Mouse (Mus musculus) limb, embryonic 12.5 days (tissue): Measurements from ENCODE around the gene 1110017D15Rik. TPM values are rescaled to one million over a fixed set of nuclear protein-coding genes. Genes with fewer than 3 reads are reported as not detected.
A peak's percentile ranks its signal among the peaks of the same experiment; 100 is the strongest.

Source experiments
- ATAC-seq: fragments of 200-750 bp; cut with Nextera tagmentation; 2 replicates; pipeline ENCODE4 v1.8.0; 2017; ENCODE audit warnings: low read depth, moderate TSS enrichment; ENCODE audit not compliant: insufficient number of reproducible peaks, insufficient read depth, low FRiP score, low TSS enrichment
- H3K27ac ChIP-seq: fragments of 300-500 bp; sonication (generic); 2 replicates; pipeline ENCODE4 v1.5.1; 2016; ENCODE audit warnings: mild to moderate bottlenecking, moderate library complexity
- H3K27me3 ChIP-seq: fragments of 300-500 bp; sonication (generic); 2 replicates; pipeline ENCODE4 v1.6.1; 2016; ENCODE audit warnings: mild to moderate bottlenecking, moderate library complexity
- H3K36me3 ChIP-seq: fragments of 300-500 bp; sonication (generic); 2 replicates; pipeline ENCODE4 v1.6.1; 2016; ENCODE audit warnings: mild to moderate bottlenecking, moderate library complexity
- H3K4me1 ChIP-seq: fragments of 300-500 bp; sonication (generic); replicated peaks from 2 replicates; pipeline ENCODE4 v1.6.1; 2016
- H3K4me2 ChIP-seq: fragments of 300-500 bp; sonication (generic); 2 replicates; pipeline ENCODE4 v1.6.1; 2016; ENCODE audit warnings: mild to moderate bottlenecking, moderate library complexity
- H3K4me3 ChIP-seq: fragments of 300-500 bp; sonication (generic); replicated peaks from 2 replicates; pipeline ENCODE4 v1.5.1; 2016; ENCODE audit warnings: mild to moderate bottlenecking
- H3K9ac ChIP-seq: fragments of 300-500 bp; sonication (generic); replicated peaks from 2 replicates; pipeline ENCODE4 v1.6.1; 2016; ENCODE audit warnings: mild to moderate bottlenecking, moderate library complexity
- H3K9me3 ChIP-seq: fragments of 300-500 bp; sonication (generic); 2 replicates; pipeline ENCODE4 v1.6.1; 2016; ENCODE audit warnings: mild to moderate bottlenecking, moderate library complexity
- WGBS: fragments of 180-500 bp; shearing (Covaris S2); methylation state at CpG from one replicate; pipeline ENCODE4 v1.1.7; 2016; 5-methylcytosine and 5-hydroxymethylcytosine counted together
- polyA plus RNA-seq: library from polyadenylated mRNA; unstranded; fragments of >200 nt; fragmentation: Nextera tagmentation; extraction: Ambion mirVana; gene quantifications from 2 replicates; pipeline ENCODE4 v1.2.1, GENCODE M21; 2016

The 1110017D15Rik gene
- polyA plus RNA-seq, 1 experiment from 2014 or later: 1.5 TPM

GRCm38 (mm10) chr4:41513714-41514113, 3.4 kb downstream of the 1110017D15Rik start:
- no peak overlapping the region for H3K9ac ChIP-seq
- no peaks in the 10 kb centered on the region for H3K9me3 ChIP-seq
- 3% methylated on average over 8 of the region's 8 CpGs for WGBS
- no peaks in the 10 kb centered on the region for H3K36me3 ChIP-seq
- no peak for ATAC-seq
- peak overlapping the region; percentile 22; the same call in 1 of the 2 replicates for H3K4me2 ChIP-seq
- peaks cover 13% of the 10 kb centered on the region for H3K4me1 ChIP-seq
- peak overlapping the region; percentile 46; the same call in 1 of the 2 replicates for H3K27ac ChIP-seq
- no peak overlapping the region for H3K4me3 ChIP-seq
- peaks cover 27% of the 10 kb centered on the region for H3K27me3 ChIP-seq

- Histone ChIP-seq H3K4me2 (peak overlapping the region; percentile 22; the same call in 1 of the 2 replicates), H3K36me3 (no peaks in the 10 kb centered on the region), H3K9me3 (no peaks in the 10 kb centered on the region), H3K4me3 (no peak overlapping the region), H3K9ac (no peak overlapping the region), H3K27me3 (peaks cover 28% of the 10 kb centered on the region), H3K4me1 (peaks cover 13% of the 10 kb centered on the region), H3K27ac (peak overlapping the region; percentile 46; the same call in 1 of the 2 replicates)
- 23% methylated on average over 4 of the region's 4 CpGs for WGBS
- no peak for ATAC-seq
These were observed 3.8 kb downstream of the 1110017D15Rik start for GRCm38 (mm10) chr4:41513309-41513708.

- Histone ChIP-seq H3K9me3 (no peaks in the 10 kb centered on the region), H3K4me3 (no peak overlapping the region), H3K4me2 (peak overlapping the region; percentile 81), H3K27ac (no peak overlapping the region), H3K9ac (no peak overlapping the region), H3K36me3 (no peaks in the 10 kb centered on the region), H3K4me1 (peaks cover 17% of the 10 kb centered on the region), H3K27me3 (peaks cover 35% of the 10 kb centered on the region)
- 46% methylated on average over 7 of the region's 7 CpGs for WGBS
- no peak for ATAC-seq
These were observed 9.1 kb downstream of the 1110017D15Rik start for GRCm38 (mm10) chr4:41507998-41508397.

- peaks cover 37% of the 10 kb centered on the region for H3K27me3 ChIP-seq
- ATAC-seq: peak; percentile 0; the same call in 1 of the 2 replicates
- no peaks in the 10 kb centered on the region for H3K36me3 ChIP-seq
- H3K4me3 ChIP-seq: peak overlapping the region; percentile 50
- H3K9ac ChIP-seq: peak overlapping the region; percentile 56
- peak overlapping the region; percentile 81 for H3K4me2 ChIP-seq
- H3K9me3 ChIP-seq: no peaks in the 10 kb centered on the region
- WGBS: 2% methylated on average over 22 of the region's 22 CpGs
- peak overlapping the region; percentile 57; the same call in 1 of the 2 replicates for H3K27ac ChIP-seq
- H3K4me1 ChIP-seq: peaks cover 14% of the 10 kb centered on the region
These were observed 9.7 kb downstream of the 1110017D15Rik start for GRCm38 (mm10) chr4:41507326-41507924.

GRCm38 (mm10) chr4:41506906-41507305, 10.2 kb downstream of the 1110017D15Rik start:
- ATAC-seq: peak; percentile 73
- peak overlapping the region; percentile 81 for H3K4me2 ChIP-seq
- peak overlapping the region; percentile 56 for H3K9ac ChIP-seq
- H3K27me3 ChIP-seq: peaks cover 40% of the 10 kb centered on the region
- H3K4me3 ChIP-seq: peak overlapping the region; percentile 50
- no peaks in the 10 kb centered on the region for H3K36me3 ChIP-seq
- WGBS: 1% methylated on average over 29 of the region's 29 CpGs
- H3K4me1 ChIP-seq: peaks cover 20% of the 10 kb centered on the region
- no peaks in the 10 kb centered on the region for H3K9me3 ChIP-seq
- H3K27ac ChIP-seq: peak overlapping the region; percentile 57

- Histone ChIP-seq H3K4me3 (no peak overlapping the region), H3K9ac (no peak overlapping the region), H3K4me2 (peak overlapping the region; percentile 81), H3K36me3 (no peaks in the 10 kb centered on the region), H3K27me3 (peaks cover 48% of the 10 kb centered on the region), H3K9me3 (no peaks in the 10 kb centered on the region), H3K27ac (no peak overlapping the region), H3K4me1 (peaks cover 24% of the 10 kb centered on the region)
- WGBS: 9% methylated on average over 13 of the region's 13 CpGs
- no peak for ATAC-seq
These were observed 11.0 kb downstream of the 1110017D15Rik start for GRCm38 (mm10) chr4:41506156-41506555.

GRCm38 (mm10) chr4:41505131-41505551, 12.0 kb downstream of the 1110017D15Rik start:
- Histone ChIP-seq H3K9me3 (no peaks in the 10 kb centered on the region), H3K4me1 (peaks cover 24% of the 10 kb centered on the region), H3K4me3 (no peak overlapping the region), H3K9ac (no peak overlapping the region), H3K27me3 (peaks cover 58% of the 10 kb centered on the region), H3K27ac (no peak overlapping the region), H3K4me2 (no peak overlapping the region), H3K36me3 (no peaks in the 10 kb centered on the region)
- ATAC-seq: no peak
- 51% methylated on average over 11 of the region's 11 CpGs for whole genome bisulfite sequencing

GRCm38 (mm10) chr4:41504325-41504724, 12.8 kb downstream of the 1110017D15Rik start:
- no peaks in the 10 kb centered on the region for H3K36me3 ChIP-seq

GRCm38 (mm10) chr4:41502986-41503412, 14.1 kb downstream of the 1110017D15Rik start, which contains the start of gene AI464131:
Gene AI464131, minus strand, starts transcription at chr4:41503076.
- H3K4me1 ChIP-seq: peaks cover 38% of the 10 kb centered on the region
- H3K27ac ChIP-seq: no peak within 1 kb of the TSS; the same call in 1 of the 2 replicates
- H3K36me3 ChIP-seq: no peaks in the 10 kb centered on the region
- peak within 1 kb of the TSS; percentile 37 for H3K4me3 ChIP-seq
- 2% methylated on average over 18 of the region's 18 CpGs for WGBS
- peaks cover 61% of the 10 kb centered on the region for H3K27me3 ChIP-seq
- ATAC-seq: peak; percentile 86
- no peaks in the 10 kb centered on the region for H3K9me3 ChIP-seq
- peak within 1 kb of the TSS; percentile 65 for H3K4me2 ChIP-seq
- H3K9ac ChIP-seq: peak within 1 kb of the TSS; percentile 45; the same call in 1 of the 2 replicates

More at GRCm38 (mm10) chr4:41504325-41504724, 12.8 kb downstream of the 1110017D15Rik start:
- no peak overlapping the region for H3K9ac ChIP-seq
- WGBS: 78% methylated on average over 5 of the region's 5 CpGs
- no peak overlapping the region for H3K4me2 ChIP-seq
- peaks cover 24% of the 10 kb centered on the region for H3K4me1 ChIP-seq
- H3K27ac ChIP-seq: no peak overlapping the region
- peaks cover 61% of the 10 kb centered on the region for H3K27me3 ChIP-seq
- H3K9me3 ChIP-seq: no peaks in the 10 kb centered on the region
- H3K4me3 ChIP-seq: no peak overlapping the region
- ATAC-seq: no peak

- Histone ChIP-seq H3K9me3 (no peaks in the 10 kb centered on the region), H3K9ac (peak overlapping the region; percentile 45; the same call in 1 of the 2 replicates), H3K4me2 (peak overlapping the region; percentile 65), H3K4me3 (peak overlapping the region; percentile 37), H3K36me3 (no peaks in the 10 kb centered on the region), H3K27me3 (peaks cover 65% of the 10 kb centered on the region), H3K27ac (no peak overlapping the region; the same call in 1 of the 2 replicates), H3K4me1 (peaks cover 40% of the 10 kb centered on the region)
- peak; percentile 33 for ATAC-seq
- WGBS: 8% methylated on average over 20 of the region's 20 CpGs
These were observed 14.8 kb downstream of the 1110017D15Rik start for GRCm38 (mm10) chr4:41502171-41502940.

GRCm38 (mm10) chr4:41500787-41501186, 16.3 kb downstream of the 1110017D15Rik start:
- peaks cover 32% of the 10 kb centered on the region for H3K4me1 ChIP-seq
- H3K27me3 ChIP-seq: peaks cover 76% of the 10 kb centered on the region
- no peak overlapping the region for H3K4me3 ChIP-seq
- no peaks in the 10 kb centered on the region for H3K9me3 ChIP-seq
- H3K4me2 ChIP-seq: no peak overlapping the region
- H3K9ac ChIP-seq: no peak overlapping the region
- no peaks in the 10 kb centered on the region for H3K36me3 ChIP-seq
- H3K27ac ChIP-seq: no peak overlapping the region
- no peak for ATAC-seq
- 68% methylated on average over 4 of the region's 4 CpGs for WGBS
